Mouse (Mus musculus): Measurements from ENCODE around the gene Lpar3. TPM values are rescaled to one million over a fixed set of nuclear protein-coding genes. Genes with fewer than 3 reads are reported as not detected.
"Not testable (repeated sequence)": the region's sequence is repeated elsewhere in the genome, so short reads cannot be mapped to it uniquely, and the experiment has no call there.

Gene Lpar3
- polyA plus RNA-seq, 1 experiment from 2014 or later, result 1.1 TPM

DNA sequence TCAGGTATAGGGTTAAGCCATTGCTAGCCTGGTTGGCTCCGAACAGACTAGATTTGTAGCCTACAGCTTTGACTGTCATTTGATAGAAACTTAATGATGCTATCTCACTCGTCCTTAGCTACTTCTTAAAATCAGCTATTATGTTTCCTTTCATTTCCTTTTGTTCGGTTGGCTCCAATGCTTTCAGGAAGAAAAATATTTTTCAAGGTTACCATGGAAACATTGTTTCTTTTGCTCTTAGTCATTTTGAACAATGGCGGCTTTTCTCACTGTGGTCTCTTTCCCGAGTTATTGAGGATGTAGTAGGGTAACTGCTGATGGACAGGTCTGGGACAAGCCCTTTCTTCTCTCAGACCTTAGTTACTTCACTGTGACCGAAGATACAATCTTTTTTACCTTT is 24.5 kb upstream of the Lpar3 start:
- Histone ChIP-seq H3K27me3 (peaks cover 2% of the 10 kb centered on the region; the same call in 1 of the 2 replicates), H3K9ac (no peak overlapping the region), H3K27ac (no peak overlapping the region), H3K4me2 (replicated peaks) (no peak overlapping the region), H3K9me3 (replicated peaks) (no peaks in the 10 kb centered on the region), H3K4me3 (no peak overlapping the region), H3K36me3 (no peaks in the 10 kb centered on the region), H3K4me1 (no peaks in the 10 kb centered on the region)
- ATAC-seq (ENCODE audit: low FRiP score), result no peak
- WGBS, result 36% methylated on average over 6 of the region's 6 CpGs

- no peak overlapping the region for H3K9ac ChIP-seq
- no peaks in the 10 kb centered on the region for H3K36me3 ChIP-seq
- no peak overlapping the region for H3K4me3 ChIP-seq
- H3K4me1 ChIP-seq, result no peaks in the 10 kb centered on the region
- H3K27ac ChIP-seq, result no peak overlapping the region
- 75% methylated on average over 17 of the region's 17 CpGs for WGBS
- no peaks in the 10 kb centered on the region for H3K9me3 ChIP-seq (replicated peaks)
- peaks cover 2% of the 10 kb centered on the region; the same call in 1 of the 2 replicates for H3K27me3 ChIP-seq
- no peak for ATAC-seq (ENCODE audit: low FRiP score)
- no peak overlapping the region for H3K4me2 ChIP-seq (replicated peaks)
Observed at GRCm38 (mm10) chr3:146196780-146197743, 23.7 kb upstream of the Lpar3 start.

DNA sequence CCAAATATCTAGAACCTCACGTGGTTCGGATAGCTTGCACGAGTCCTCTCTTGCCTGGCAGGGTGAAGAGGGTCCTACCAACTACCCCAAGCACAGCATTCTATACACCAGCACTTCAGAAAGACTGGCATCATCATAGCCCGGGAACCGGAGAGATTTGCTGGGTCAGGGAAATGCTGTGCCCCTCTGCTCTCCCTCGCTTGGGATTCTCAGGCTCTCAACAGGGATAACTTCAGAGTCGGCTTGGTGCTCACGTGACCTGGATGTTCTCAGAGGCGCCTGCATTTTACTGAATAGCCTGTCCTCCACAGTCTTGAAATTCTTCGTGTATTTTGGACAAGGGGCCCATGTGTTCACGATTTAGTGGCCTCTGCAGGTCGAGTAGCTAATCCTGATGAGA is 23.0 kb upstream of the Lpar3 start:
- ATAC-seq (ENCODE audit: low FRiP score), result no peak
- Histone ChIP-seq H3K4me1 (no peaks in the 10 kb centered on the region), H3K27ac (no peak overlapping the region), H3K4me2 (replicated peaks) (no peak overlapping the region), H3K9me3 (replicated peaks) (no peaks in the 10 kb centered on the region), H3K36me3 (no peaks in the 10 kb centered on the region), H3K27me3 (peaks cover 2% of the 10 kb centered on the region; the same call in 1 of the 2 replicates), H3K9ac (no peak overlapping the region), H3K4me3 (no peak overlapping the region)
- 87% methylated on average over 12 of the region's 12 CpGs for WGBS

DNA sequence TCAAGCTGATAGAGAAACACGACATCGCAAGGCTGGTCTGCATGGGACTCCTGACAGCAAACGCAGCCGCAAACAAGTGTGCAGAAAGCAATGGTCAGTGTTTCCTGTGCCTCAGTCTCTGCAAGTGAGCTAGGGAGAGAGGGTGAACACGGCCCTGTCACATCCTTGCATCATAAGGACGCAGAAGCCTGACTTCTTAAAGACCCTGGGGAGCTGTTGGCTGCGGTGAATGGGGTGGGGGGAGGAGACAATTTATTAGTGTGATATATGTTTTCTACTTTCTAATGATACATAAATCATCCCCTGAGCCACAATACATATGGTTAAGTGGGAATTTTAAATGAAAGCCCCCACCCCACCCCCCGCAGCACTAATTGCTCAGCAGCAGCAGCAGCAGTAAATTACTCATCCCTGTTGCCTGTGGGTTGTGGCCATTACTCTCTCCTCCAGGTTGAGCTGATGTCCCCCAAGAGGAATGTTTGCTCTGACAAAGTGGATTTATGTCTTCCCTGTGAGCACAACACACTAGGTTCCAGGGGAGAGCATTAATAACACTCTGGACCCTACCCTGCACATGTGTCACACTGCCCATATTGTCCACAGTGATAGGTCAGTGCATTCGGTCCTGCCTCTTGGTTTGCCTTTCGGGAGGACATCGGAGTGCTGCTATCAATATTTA is 21.8 kb upstream of the Lpar3 start:
- Histone ChIP-seq H3K4me1 (no peaks in the 10 kb centered on the region), H3K27ac (peak overlapping the region; percentile 30; the same call in 1 of the 2 replicates), H3K4me3 (no peak overlapping the region), H3K4me2 (replicated peaks) (no peak overlapping the region), H3K9me3 (replicated peaks) (no peaks in the 10 kb centered on the region), H3K27me3 (peaks cover 2% of the 10 kb centered on the region; the same call in 1 of the 2 replicates), H3K36me3 (no peaks in the 10 kb centered on the region), H3K9ac (no peak overlapping the region)
- ATAC-seq (ENCODE audit: low FRiP score), result peak; percentile 90
- WGBS, result 68% methylated on average over 11 of the region's 11 CpGs

- Histone ChIP-seq H3K4me3 (no peak overlapping the region), H3K27ac (peak overlapping the region; percentile 30; the same call in 1 of the 2 replicates), H3K9ac (no peak overlapping the region), H3K27me3 (peaks cover 2% of the 10 kb centered on the region; the same call in 1 of the 2 replicates), H3K36me3 (no peaks in the 10 kb centered on the region), H3K4me2 (replicated peaks) (no peak overlapping the region), H3K9me3 (replicated peaks) (no peaks in the 10 kb centered on the region), H3K4me1 (no peaks in the 10 kb centered on the region)
- WGBS, result 57% methylated on average over 3 of the region's 3 CpGs
- peak; percentile 29; the same call in 1 of the 2 replicates for ATAC-seq (ENCODE audit: low FRiP score)
Observed at GRCm38 (mm10) chr3:146199486-146199885, 21.3 kb upstream of the Lpar3 start.

DNA sequence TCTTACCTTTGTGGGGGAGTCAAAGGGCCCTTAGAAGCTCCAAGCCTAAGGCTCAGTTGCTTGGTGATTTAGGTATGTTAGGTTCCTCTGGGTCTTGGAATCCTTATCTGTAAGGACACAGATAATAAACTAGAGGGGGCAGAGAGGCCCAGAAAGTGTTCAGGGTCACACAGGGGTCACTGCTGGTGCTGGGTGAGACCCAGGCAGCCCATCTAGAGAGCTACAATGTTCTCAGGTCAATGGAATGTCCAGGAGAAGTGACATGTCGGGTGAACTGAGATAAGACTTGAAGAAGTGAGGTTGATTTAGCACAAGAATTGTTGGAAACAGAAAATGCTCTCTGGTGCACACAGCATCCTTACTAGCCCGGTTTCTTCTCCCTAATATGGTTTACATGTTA is 16.4 kb upstream of the Lpar3 start:
- 0 out of 2 replicates have a peak, but pooled peaks cover 3% of the 10 kb centered on the region for H3K27me3 ChIP-seq
- H3K4me3 ChIP-seq, result no peak overlapping the region
- H3K9me3 ChIP-seq (replicated peaks), result no peaks in the 10 kb centered on the region
- no peaks in the 10 kb centered on the region for H3K36me3 ChIP-seq
- no peak overlapping the region for H3K9ac ChIP-seq
- no peak overlapping the region for H3K4me2 ChIP-seq (replicated peaks)
- H3K27ac ChIP-seq, result no peak overlapping the region
- WGBS, result 70% methylated on average over 2 of the region's 2 CpGs
- no peaks in the 10 kb centered on the region for H3K4me1 ChIP-seq
- no peak for ATAC-seq (ENCODE audit: low FRiP score)

- H3K4me1 ChIP-seq, result no peaks in the 10 kb centered on the region
- H3K4me2 ChIP-seq (replicated peaks), result no peak overlapping the region
- no peaks in the 10 kb centered on the region for H3K36me3 ChIP-seq
- no peak overlapping the region for H3K4me3 ChIP-seq
- H3K9me3 ChIP-seq (replicated peaks), result no peaks in the 10 kb centered on the region
- H3K27me3 ChIP-seq, result 0 out of 2 replicates have a peak, but pooled peaks cover 3% of the 10 kb centered on the region
- H3K27ac ChIP-seq, result no peak overlapping the region
- 82% methylated on average over 11 of the region's 11 CpGs for WGBS
- no peak overlapping the region for H3K9ac ChIP-seq
- no peak for ATAC-seq (ENCODE audit: low FRiP score)
Observed at GRCm38 (mm10) chr3:146205305-146205704, 15.5 kb upstream of the Lpar3 start.

DNA sequence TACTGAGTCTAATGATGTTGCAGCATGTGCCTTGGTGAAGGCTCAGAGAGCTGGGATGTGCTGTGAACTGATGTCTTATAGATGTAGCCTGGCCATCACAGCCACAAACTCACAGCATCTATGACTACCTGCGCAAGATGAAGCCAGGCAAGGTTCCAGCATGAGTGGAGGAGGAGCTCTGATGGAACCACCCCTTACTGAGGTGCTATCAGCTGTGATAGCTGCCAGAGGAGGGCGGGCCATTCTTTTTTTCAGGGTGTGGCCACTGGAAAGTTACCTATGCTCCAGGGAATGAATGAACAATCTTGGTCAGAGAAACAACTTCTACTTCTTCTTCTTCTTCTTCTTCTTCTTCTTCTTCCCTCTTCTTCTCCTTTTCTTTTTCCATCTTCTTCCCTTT is 14.1 kb upstream of the Lpar3 start:
- no peaks in the 10 kb centered on the region for H3K4me1 ChIP-seq
- H3K27ac ChIP-seq, result no peak overlapping the region
- no peak for ATAC-seq (ENCODE audit: low FRiP score)
- no peak overlapping the region for H3K4me2 ChIP-seq (replicated peaks)
- H3K9me3 ChIP-seq (replicated peaks), result no peaks in the 10 kb centered on the region
- no peak overlapping the region for H3K9ac ChIP-seq
- WGBS, result 72% methylated on average over 2 of the region's 2 CpGs
- H3K36me3 ChIP-seq, result no peaks in the 10 kb centered on the region
- no peak overlapping the region for H3K4me3 ChIP-seq
- H3K27me3 ChIP-seq, result 0 out of 2 replicates have a peak, but pooled peaks cover 3% of the 10 kb centered on the region

- H3K9me3 ChIP-seq (replicated peaks), result no peaks in the 10 kb centered on the region
- no peak for ATAC-seq (ENCODE audit: low FRiP score)
- 77% methylated on average over 2 of the region's 2 CpGs for WGBS
- no peak overlapping the region for H3K4me2 ChIP-seq (replicated peaks)
- H3K9ac ChIP-seq, result no peak overlapping the region
- no peak overlapping the region for H3K4me3 ChIP-seq
- H3K27me3 ChIP-seq, result 0 out of 2 replicates have a peak, but pooled peaks cover 3% of the 10 kb centered on the region
- H3K4me1 ChIP-seq, result no peaks in the 10 kb centered on the region
- no peak overlapping the region for H3K27ac ChIP-seq
- no peaks in the 10 kb centered on the region for H3K36me3 ChIP-seq
Observed at GRCm38 (mm10) chr3:146207440-146207839, 13.3 kb upstream of the Lpar3 start.

DNA sequence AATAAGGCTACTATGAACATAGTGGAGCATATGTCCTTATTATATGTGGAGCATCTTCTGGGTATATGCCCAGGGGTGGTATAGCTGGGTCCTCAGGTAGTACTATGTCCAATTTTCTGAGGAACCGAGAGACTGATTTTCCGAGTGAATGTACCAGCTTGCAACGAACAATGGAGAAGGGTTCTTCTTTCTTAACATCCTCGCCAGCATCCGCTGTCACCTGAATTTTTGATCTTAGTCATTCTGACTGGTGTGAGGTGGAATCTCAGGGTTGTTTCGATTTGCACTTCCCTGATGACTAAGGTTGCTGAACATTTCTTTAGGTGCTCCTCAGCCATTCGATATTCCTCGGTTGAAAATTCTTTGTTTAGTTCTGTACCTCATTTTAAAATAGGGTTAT is 11.0 kb upstream of the Lpar3 start:
- H3K36me3 ChIP-seq; H3K27ac ChIP-seq; H3K4me2 ChIP-seq (replicated peaks); H3K4me1 ChIP-seq; H3K4me3 ChIP-seq; H3K27me3 ChIP-seq; H3K9me3 ChIP-seq (replicated peaks); H3K9ac ChIP-seq; ATAC-seq (ENCODE audit: low FRiP score): not testable (repeated sequence)
- 91% methylated on average over 8 of the region's 8 CpGs for WGBS

GRCm38 (mm10) chr3:146211141-146211747 is 9.5 kb upstream of the Lpar3 start:
- no peaks in the 10 kb centered on the region for H3K4me1 ChIP-seq
- H3K9ac ChIP-seq, result no peak overlapping the region
- H3K27ac ChIP-seq, result no peak overlapping the region
- H3K36me3 ChIP-seq, result no peaks in the 10 kb centered on the region
- H3K9me3 ChIP-seq (replicated peaks), result no peaks in the 10 kb centered on the region
- no peak overlapping the region for H3K4me2 ChIP-seq (replicated peaks)
- H3K27me3 ChIP-seq, result 0 out of 2 replicates have a peak, but pooled peaks cover 3% of the 10 kb centered on the region
- H3K4me3 ChIP-seq, result no peak overlapping the region
- WGBS, result 88% methylated on average over 4 of the region's 4 CpGs
- no peak for ATAC-seq (ENCODE audit: low FRiP score)

DNA sequence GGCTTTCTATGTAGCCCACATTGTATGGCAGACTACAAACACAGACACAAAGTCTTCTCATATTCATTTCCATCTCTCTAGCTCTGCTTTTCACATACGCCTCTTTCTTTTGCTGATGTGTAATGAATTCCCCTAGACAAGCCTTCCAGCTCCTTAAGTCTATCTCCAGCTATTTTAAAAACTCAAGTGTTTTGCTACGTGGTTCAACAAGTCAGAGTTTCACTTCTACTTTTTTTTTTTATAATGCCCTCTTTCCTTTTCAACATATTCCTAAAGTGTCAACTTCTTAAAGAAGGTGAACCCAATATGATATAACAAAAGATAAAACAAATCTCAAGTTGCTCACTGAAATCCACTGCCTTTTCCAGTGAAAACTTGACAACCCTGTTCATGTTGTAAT is 8.8 kb upstream of the Lpar3 start:
- H3K4me3 ChIP-seq, result no peak overlapping the region
- no peaks in the 10 kb centered on the region for H3K4me1 ChIP-seq
- H3K4me2 ChIP-seq (replicated peaks), result no peak overlapping the region
- no peak for ATAC-seq (ENCODE audit: low FRiP score)
- H3K9ac ChIP-seq, result no peak overlapping the region
- no peak overlapping the region for H3K27ac ChIP-seq
- no peaks in the 10 kb centered on the region for H3K9me3 ChIP-seq (replicated peaks)
- no peaks in the 10 kb centered on the region for H3K36me3 ChIP-seq
- WGBS, result 83% methylated on average over 2 of the region's 2 CpGs
- 0 out of 2 replicates have a peak, but pooled peaks cover 3% of the 10 kb centered on the region for H3K27me3 ChIP-seq

Data from hindbrain, embryonic 12.5 days (tissue).